Mouse (Mus musculus) lung, adult 2 months (tissue): ENCODE data around the gene Susd6.

Source experiments
- CTCF ChIP-seq: fragments of 200-500 bp; IDR thresholded peaks from 2 replicates; pipeline ENCODE4 v1.5.1; 2011; ENCODE audit warnings: mild to moderate bottlenecking, low read length, control low read depth; ENCODE audit not compliant: insufficient read depth
- POLR2A ChIP-seq: fragments of 200-500 bp; IDR thresholded peaks from 2 replicates; pipeline ENCODE4 v1.6.1; 2011; ENCODE audit warnings: low read depth, mild to moderate bottlenecking, control low read depth, low read length, borderline replicate concordance; ENCODE audit errors: extremely low read depth

DNA sequence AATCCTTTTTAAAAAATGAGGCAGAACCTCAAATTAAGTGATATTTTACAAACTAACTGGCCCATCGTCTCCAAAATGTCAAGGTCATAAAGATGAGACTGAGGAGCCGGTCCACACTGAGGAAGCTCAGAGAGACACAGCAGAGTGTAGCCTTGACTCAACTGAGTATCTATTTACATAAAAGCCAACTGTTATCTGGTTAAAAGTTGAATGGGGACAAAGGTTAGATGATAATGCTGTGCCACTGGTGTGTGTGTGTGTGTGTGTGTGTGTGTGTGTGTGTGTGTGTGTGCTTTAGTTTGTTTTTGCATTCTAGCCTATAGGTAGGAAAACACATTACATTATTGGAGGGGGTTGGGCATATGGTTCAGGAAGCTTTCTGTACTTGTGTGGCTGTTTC lies 100.8 kb downstream of the Susd6 start:
- TF ChIP-seq CTCF (no peak), POLR2A (no peak)
